Mouse (Mus musculus) ES-E14 (cell line): ENCODE data around the gene Ulk4. TPM values are rescaled to one million over a fixed set of nuclear protein-coding genes. Genes with fewer than 3 reads are reported as not detected.

Experiments used
- DNase-seq: peaks from one replicate; pipeline ENCODE4 v3.0.0-alpha.2; 2013; ENCODE audit warnings: low read depth, low spot score
- H3K27ac ChIP-seq: 2 replicates; pipeline ENCODE4 v1.5.1; 2012; ENCODE audit warnings: low read depth, mild to moderate bottlenecking, low read length, moderate library complexity, mixed read lengths; ENCODE audit not compliant: poor library complexity, insufficient read depth, severe bottlenecking
- H3K36me3 ChIP-seq: 2 replicates; pipeline ENCODE4 v1.6.1; 2012; ENCODE audit warnings: mild to moderate bottlenecking, low read length, moderate library complexity, mixed read lengths; ENCODE audit not compliant: control insufficient read depth, poor library complexity, insufficient read depth, severe bottlenecking
- H3K4me1 ChIP-seq, 2 experiments: fragments of 150-350 bp in 1 of 2; sonication (generic) in 1 of 2; 2 replicates each; pipeline ENCODE4 v1.6.1; 2012; ENCODE audit warnings: low read length in 2 of 2, mild to moderate bottlenecking in 1 of 2, mixed read lengths in 1 of 2; ENCODE audit not compliant: control insufficient read depth in 2 of 2, insufficient read depth in 2 of 2, poor library complexity in 1 of 2
- H3K4me3 ChIP-seq, 2 experiments: fragments of 150-350 bp in 1 of 2; sonication (generic) in 1 of 2; 2 replicates each; pipeline ENCODE4 v1.5.1; 2012; ENCODE audit warnings: low read length in 2 of 2, low read depth in 1 of 2, mild to moderate bottlenecking in 1 of 2, mixed read lengths in 1 of 2; ENCODE audit not compliant: insufficient read depth in 1 of 2, poor library complexity in 1 of 2, severe bottlenecking in 1 of 2
- H3K9ac ChIP-seq: 2 replicates; pipeline ENCODE4 v1.6.1; 2012; ENCODE audit warnings: low read depth, mild to moderate bottlenecking, low read length, mixed read lengths; ENCODE audit not compliant: poor library complexity, insufficient read depth, severe bottlenecking
- H3K9me3 ChIP-seq: fragments of 150-350 bp; sonication (generic); 2 replicates; pipeline ENCODE4 v1.6.1; 2012; ENCODE audit warnings: low read depth, mild to moderate bottlenecking, low read length; ENCODE audit not compliant: control insufficient read depth, insufficient read depth
- CHD2 ChIP-seq: IDR thresholded peaks from 2 replicates; pipeline ENCODE4 v1.6.1; 2014; ENCODE audit warnings: mild to moderate bottlenecking, low read depth, low read length, inconsistent platforms
- HCFC1 ChIP-seq: IDR thresholded peaks from 2 replicates; pipeline ENCODE4 v1.6.1; 2012; ENCODE audit warnings: low read length, inconsistent platforms, borderline replicate concordance; ENCODE audit not compliant: insufficient read depth
- MAFK ChIP-seq: IDR thresholded peaks from 2 replicates; pipeline ENCODE4 v1.6.1; 2014; ENCODE audit warnings: mild to moderate bottlenecking, low read depth, low read length, inconsistent platforms; ENCODE audit not compliant: insufficient read depth
- ZC3H11A ChIP-seq: IDR thresholded peaks from 2 replicates; pipeline ENCODE4 v1.6.1; 2012; ENCODE audit warnings: low read depth, mild to moderate bottlenecking, inconsistent platforms, low read length, borderline replicate concordance
- ZNF384 ChIP-seq: IDR thresholded peaks from 2 replicates; pipeline ENCODE4 v1.6.1; 2012; ENCODE audit warnings: low read depth, low read length, inconsistent platforms
- in situ Hi-C, 2 experiments: fragments of 600-800 bp; cut with MboI; formaldehyde crosslinking; loops; one replicate each; pipeline ENCODE4 v1.15.1; 2025; ENCODE audit warnings: low sequenced_read_pairs in 2 of 2, inconsistent platforms in 1 of 2; ENCODE audit not compliant: unreplicated experiment in 2 of 2
- total RNA-seq: library from RNA; depleted of rRNA; stranded (reverse); fragments of 300-350 nt; gene quantifications from 2 replicates; pipeline ENCODE4 v1.2.3, GENCODE M21; 2012

The Ulk4 gene
- total RNA-seq, 1 experiment: 31.5 TPM

DNA sequence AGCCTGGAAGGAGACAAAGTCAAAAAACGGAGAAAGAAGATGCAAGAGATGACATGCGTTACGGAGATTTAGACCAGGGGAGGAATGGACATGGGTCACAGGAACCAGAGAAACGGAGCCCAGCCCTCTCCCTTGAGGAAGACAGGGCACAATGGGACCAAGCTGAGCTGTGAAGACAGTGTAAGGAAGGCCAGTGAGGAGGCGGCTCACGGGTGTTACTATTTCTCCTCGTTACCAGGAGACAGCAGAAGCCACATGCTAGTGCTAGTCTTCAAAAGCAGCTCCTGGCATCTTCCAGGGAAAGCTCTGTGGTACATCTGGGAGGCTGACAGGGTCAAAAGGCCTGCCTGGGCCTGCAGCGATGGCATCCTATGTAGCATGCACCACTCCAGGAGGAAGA, 89.2 kb downstream of the Ulk4 start:
- no peaks in the 10 kb centered on the region for H3K9me3 ChIP-seq
- no peaks in the 10 kb centered on the region for H3K4me1 ChIP-seq
- no peak overlapping the region for H3K4me3 ChIP-seq
- DNase-seq: no peak
- no peaks in the 10 kb centered on the region for H3K36me3 ChIP-seq
- in situ Hi-C loops: no loop called here
- H3K9ac ChIP-seq: no peak overlapping the region
- no peak overlapping the region for H3K27ac ChIP-seq
- no peak for TF ChIP-seq CHD2
- no peak for TF ChIP-seq HCFC1
- TF ChIP-seq ZNF384: no peak

DNA sequence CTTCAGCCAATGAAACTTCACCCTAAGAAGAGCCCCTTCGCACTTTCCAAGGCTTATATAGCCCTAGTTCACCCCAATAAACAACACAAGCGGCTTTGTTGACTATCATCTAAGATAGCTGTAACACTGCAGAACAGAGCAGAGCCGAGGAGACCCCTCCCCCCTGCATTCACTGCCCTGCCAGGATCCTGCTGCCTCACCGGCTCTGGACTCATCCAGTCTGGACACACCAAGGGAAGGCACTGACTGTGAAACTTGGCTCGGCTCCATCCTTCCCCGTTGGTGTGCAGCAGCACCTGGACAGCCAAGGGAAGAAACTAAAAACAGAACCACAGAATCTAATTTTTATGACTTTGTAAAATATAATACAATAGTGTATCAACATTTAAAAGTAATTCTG, 91.2 kb downstream of the Ulk4 start:
- TF ChIP-seq ZNF384 (no peak), ZC3H11A (no peak), MAFK (no peak), HCFC1 (no peak), CHD2 (no peak)
- no peaks in the 10 kb centered on the region for H3K9me3 ChIP-seq
- H3K36me3 ChIP-seq: no peaks in the 10 kb centered on the region
- H3K27ac ChIP-seq: no peak overlapping the region
- in situ Hi-C loops: no loop called here
- H3K4me3 ChIP-seq: no peak overlapping the region
- H3K4me1 ChIP-seq: no peaks in the 10 kb centered on the region
- DNase-seq: no peak
- H3K9ac ChIP-seq: no peak overlapping the region

DNA sequence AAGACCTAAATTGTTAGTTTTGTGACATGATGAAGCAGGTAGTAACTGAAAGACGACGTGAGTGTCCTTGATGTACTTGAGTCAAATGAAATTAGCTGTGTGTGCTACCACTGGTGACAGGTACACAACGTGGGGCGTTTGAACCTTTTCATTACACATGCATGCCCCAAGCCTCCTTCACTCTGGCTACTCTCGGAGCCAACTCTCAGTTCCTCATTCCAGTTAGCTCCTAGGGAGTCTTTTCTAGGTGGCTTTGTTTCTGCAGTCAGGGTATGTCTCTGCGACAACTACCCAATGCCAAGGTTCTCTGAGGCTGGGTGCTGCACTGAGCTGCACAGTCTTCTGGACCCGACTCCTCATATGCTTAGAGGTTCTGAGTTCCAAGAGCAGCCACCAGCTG, 100.6 kb downstream of the Ulk4 start:
- Histone ChIP-seq H3K27ac (no peak overlapping the region), H3K4me3 (no peak overlapping the region), H3K4me1 (no peaks in the 10 kb centered on the region), H3K36me3 (no peaks in the 10 kb centered on the region), H3K9ac (no peak overlapping the region), H3K9me3 (no peaks in the 10 kb centered on the region)
- no peak for DNase-seq
- TF ChIP-seq MAFK (no peak), ZNF384 (no peak), ZC3H11A (no peak), HCFC1 (no peak), CHD2 (no peak)
- in situ Hi-C loops: no loop called here

DNA sequence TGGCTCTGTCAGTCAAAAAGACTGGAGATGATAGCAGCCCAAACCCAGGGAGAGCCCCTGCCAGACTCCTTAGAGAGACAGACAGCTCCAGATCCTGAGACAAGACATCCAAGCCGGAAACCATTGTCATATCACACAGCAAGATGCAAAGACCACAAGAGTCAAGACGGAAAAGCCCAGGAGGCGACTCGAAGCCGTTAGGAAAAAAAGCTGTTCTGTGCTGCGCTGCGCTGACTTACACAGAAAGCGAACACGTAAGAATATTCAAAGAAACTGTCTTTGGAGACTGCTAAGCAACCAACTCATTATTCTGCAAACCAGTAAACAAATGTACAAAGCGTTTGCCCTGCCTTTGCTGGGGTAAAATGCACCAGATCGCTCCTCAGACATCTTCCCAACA, 101.8 kb downstream of the Ulk4 start:
- H3K27ac ChIP-seq: no peak overlapping the region
- in situ Hi-C loops: no loop called here
- H3K4me1 ChIP-seq: no peaks in the 10 kb centered on the region

DNA sequence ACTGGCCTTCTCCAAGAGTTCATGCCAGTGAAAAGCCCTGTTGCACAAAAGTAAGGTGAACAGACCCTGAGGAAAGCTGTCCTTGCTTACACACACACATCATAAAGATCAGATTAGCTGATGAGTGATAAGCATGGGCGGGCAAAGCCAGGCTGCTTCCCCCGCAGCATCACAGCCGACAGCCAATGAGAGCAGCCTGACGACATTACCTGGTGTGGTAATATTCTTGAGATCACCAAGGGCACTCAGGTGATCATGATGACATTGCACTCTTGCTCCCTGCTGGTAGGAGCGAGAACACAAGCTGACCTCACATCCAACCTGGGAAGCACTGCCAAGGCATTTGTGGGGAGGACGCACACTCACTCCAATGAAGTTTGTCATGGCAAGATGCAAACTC, 104.9 kb downstream of the Ulk4 start:
- in situ Hi-C loops: no loop called here

More for the DNA sequence above, 101.8 kb downstream of the Ulk4 start:
- TF ChIP-seq MAFK: no peak
- TF ChIP-seq ZC3H11A: no peak
- TF ChIP-seq ZNF384: no peak
- TF ChIP-seq HCFC1: no peak
- no peak for TF ChIP-seq CHD2
- Histone ChIP-seq H3K36me3 (no peaks in the 10 kb centered on the region), H3K4me3 (no peak overlapping the region), H3K9me3 (no peaks in the 10 kb centered on the region), H3K9ac (no peak overlapping the region)
- DNase-seq: no peak

More for the DNA sequence above, 104.9 kb downstream of the Ulk4 start:
- TF ChIP-seq CHD2 (no peak), ZC3H11A (no peak), HCFC1 (no peak), MAFK (no peak), ZNF384 (no peak)
- no peak overlapping the region for H3K4me3 ChIP-seq
- H3K4me1 ChIP-seq: no peaks in the 10 kb centered on the region
- H3K9me3 ChIP-seq: no peaks in the 10 kb centered on the region
- no peak overlapping the region for H3K27ac ChIP-seq
- H3K9ac ChIP-seq: no peak overlapping the region
- H3K36me3 ChIP-seq: no peaks in the 10 kb centered on the region
- DNase-seq: no peak
